Mouse (Mus musculus): ENCODE results near the gene Psmb10.
"Not testable (repeated sequence)": the region's sequence is repeated elsewhere in the genome, so short reads cannot be mapped to it uniquely, and the experiment has no call there.

Gene Psmb10

DNA sequence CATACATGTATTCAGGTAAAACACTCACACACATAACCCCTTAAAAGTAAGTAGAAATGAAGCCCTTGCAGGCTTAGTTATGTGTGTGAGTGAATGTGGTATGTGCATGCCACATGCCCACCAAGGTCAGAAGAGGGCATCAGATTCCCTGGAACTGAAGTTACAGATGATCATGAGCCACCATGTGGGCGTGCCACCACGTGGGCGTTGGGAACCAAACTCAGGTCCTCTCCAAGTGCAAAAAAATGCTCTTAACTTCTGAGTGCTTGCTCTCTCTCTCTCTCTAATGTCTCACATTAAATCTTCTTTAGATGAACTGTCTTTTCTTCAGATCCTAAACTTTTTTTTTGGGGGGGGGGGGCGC lies at the start of gene Psmb10:
TSS of gene Psmb10 (minus strand) at position 139 of the 364 bp plus-strand sequence.
- no peak for DNase-seq (ENCODE audit: extremely low spot score, low spot score)

DNA sequence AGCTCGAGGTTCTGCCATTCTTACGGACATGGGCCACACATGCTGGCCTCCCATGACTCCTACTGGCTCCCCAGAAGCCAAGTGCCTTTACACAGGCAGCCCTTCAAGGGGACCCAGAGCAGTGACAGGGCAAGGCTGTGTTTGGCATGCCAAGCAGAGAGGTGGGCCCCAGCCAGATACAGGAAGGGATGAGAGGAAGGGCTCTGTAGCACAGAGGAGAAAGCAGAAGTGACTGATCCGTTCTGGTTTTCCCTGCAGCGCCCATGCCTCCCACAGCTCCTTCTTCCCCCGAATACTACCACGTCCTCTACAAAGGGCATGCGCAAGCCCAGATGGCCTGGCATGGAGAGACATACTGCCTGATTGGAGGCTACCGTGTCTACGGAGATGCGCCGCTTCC lies 45.2 kb upstream of the Psmb10 start:
- DNase-seq (ENCODE audit: extremely low spot score, low spot score) = not testable (repeated sequence)

DNA sequence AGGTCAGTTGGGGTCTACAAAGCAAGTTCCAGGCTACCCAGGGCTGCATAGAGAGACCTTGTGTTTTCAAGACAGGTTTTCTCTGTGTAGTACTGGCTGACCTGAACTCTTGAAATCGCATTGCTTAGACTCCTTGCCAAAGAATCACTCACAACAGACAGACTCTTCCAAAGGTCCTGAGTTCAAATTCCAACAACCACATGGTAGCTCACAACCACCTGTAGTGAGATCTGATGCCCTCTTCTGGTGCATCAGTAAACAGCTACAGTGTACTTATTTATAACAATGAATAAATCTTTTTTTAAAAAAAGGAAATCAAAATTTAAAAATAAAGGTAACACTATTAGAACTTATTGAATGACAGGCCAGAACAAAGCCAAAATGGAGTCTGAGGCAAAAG lies 42.9 kb upstream of the Psmb10 start:
- no peak for DNase-seq (ENCODE audit: extremely low spot score, low spot score)

DNA sequence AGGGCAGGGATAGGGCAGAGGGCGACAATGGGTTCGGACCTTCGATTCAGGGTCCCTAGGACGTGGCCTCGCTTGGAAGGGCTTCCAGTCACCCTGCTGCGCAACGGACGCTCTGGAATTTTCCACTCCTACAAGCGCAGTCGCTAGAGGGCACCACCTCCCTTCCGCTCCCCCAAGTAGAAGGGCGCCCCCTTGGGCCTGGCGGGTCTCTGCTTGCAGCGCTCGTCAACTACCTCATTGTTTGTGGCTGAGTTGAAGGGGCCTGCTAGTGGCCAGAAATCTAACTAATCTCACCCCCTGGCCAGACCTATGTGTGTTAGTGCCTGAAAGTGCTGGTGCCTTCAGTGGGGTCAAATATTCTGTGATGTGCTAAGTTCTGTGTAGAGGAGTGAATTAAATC lies 41.1 kb upstream of the Psmb10 start, which contains the start of gene Dpep3:
TSS of gene Dpep3 (minus strand) at position 105 of the 400 bp plus-strand sequence.
- no peak for DNase-seq (ENCODE audit: extremely low spot score, low spot score)

DNA sequence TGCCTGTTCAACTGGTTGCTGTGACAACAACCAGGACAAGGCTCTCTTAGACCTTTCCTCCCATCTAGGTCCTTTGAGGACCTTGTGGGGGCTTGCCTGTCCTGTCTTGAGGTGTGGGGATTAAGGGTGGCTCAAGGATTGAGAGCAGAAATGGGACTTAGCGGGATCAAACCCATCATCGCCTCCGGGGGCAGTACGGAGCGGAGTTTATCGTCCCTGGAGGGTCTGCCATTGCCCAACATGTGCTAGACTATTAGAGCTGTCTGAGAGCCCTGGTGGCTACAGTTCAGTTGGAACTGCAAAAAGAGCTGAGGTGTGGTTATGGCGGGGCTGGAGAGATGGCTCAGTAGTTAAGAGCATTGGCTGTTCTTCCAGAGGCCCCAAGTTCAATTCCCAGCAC lies 37.1 kb upstream of the Psmb10 start:
- no peak for DNase-seq (ENCODE audit: extremely low spot score, low spot score)

DNA sequence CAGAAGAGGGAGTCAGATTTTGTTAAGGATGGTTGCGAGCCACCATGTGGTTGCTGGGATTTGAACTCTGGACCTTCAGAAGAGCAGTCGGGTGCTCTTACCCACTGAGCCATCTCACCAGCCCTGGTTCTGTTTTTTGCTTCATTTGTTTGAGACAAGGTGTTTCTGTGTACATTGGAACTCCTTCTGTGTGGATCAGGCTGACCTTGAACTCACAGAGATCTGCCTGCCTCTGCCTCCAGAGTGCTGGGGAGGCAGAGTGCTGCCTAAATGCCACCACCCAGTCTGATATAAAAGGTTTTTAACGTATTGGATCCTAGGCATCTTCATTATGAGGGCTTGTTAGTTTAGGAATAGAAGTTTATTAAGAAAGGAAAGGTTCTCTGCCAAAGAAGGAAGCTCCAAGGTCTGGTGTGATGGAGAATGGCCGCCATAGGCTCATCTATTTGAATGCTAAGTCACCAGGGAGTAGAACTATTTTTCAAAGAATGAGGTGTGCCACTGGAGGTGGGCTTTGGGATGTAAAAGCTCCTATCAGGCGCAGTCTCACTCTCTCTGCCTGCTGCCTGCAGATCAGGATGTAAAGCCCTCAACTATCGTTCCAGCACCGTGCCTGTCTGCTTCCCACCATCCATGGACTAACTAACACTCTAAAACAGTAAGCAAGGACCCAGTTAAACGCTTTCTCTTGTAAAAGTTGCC lies 32.9 kb upstream of the Psmb10 start:
- no peak for DNase-seq (ENCODE audit: extremely low spot score, low spot score)

DNA sequence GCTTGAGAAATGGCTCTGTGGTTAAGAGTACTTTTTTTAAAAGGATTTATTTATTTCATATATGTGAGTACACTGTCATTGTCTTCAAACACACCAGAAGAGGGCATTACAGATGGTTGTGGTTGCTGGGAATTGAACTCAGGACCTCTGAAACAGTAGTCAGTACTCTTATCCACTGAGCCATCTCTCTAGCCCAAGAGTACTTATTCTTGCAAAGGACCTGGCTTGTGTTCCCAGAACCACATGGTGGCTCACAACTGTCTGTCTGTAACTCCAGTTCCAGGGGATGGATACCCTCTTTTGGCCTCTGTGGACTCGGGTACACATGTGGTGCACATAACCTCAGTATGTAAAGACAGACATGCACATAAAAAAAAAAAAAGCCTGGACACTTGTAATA lies 31.1 kb upstream of the Psmb10 start:
- no peak for DNase-seq (ENCODE audit: extremely low spot score, low spot score)

DNA sequence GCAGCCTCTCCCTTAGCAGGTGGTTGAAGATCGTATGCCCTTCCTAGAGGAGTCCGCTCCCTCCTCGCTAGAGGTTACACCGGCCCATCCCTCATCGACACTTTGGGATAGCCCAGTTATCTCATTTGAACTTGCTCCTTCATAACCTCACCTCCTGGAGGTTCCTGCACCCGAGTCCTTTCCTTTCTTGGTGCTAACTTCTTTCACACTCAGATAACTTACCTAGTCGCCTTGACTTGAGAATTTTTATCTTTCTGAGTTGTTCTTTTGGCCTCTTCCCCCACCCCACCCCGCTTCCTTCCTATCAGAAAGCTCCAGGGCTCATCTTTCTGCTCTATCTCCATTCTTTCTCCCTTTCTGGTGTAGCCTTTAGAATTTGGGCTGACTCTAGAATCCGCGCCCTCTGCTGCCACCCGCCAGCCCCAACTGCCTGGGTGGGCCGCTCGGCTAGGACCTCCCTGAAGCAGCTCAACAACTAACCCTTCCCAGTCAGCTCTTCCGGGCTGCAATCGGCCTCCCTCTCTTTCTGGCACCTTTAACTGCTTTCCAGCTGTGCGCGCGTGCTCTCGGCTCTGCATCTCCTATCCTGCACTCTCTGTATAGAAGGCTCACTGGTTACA lies 28.6 kb upstream of the Psmb10 start:
- peak; percentile 65 for DNase-seq (ENCODE audit: extremely low spot score, low spot score)

DNA sequence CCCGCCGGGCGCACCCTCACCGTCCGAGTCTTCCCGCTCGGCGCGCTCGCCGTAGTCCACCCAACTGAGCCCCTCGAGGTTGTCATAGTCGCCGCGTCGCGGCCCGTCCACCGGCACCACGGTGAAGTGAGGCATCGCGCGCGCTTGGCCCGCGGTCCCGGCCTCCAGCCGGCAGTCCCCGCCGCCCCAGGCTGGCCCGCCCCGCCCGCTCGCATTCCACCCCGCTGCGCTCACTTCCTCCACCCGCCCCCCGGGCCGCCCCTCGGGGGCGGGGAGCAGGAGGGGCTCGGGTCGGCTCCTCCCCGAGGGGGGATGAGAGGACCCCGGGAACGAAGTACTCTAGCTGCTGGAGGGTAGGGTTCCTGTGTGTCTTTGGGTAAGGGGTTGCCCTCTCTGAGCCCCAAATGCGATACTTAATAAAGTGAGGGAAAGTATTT lies 27.7 kb upstream of the Psmb10 start, which contains the start of gene Slc12a4:
TSS of gene Slc12a4 (minus strand) at position 193 of the 437 bp plus-strand sequence.
- DNase-seq (ENCODE audit: extremely low spot score, low spot score) = peak; percentile 80

DNA sequence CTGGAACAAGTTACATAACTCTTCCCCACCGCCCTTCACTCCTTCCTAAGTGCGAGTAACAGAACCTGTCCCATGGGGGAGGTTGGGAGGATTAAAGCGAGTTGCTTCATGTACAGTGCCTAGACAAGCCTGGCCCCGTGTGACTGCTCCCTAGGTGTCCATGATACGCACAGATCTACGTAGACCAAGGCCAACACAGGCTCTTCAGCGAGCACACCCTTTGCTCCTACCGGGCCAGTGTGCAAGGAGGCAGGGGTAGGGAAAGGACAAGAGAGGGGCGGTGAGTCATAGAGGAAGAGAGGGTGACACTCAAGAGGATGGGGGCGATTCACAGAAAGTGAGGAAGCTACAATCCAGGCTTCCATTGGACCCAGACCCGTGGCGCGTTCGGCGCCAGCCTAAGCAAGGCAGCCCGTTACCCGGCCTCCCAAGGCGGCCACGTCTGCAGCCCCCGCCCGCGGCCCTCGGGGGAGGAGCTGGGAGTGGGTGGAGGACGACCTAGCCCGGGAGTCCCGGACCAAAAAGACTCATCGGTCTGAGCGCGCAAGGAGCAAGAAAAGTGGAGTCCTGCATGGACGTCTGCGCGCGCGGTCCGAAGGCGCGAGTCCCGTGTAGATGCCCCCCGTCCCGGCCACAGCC lies 27.1 kb upstream of the Psmb10 start:
- no peak for DNase-seq (ENCODE audit: extremely low spot score, low spot score)

DNA sequence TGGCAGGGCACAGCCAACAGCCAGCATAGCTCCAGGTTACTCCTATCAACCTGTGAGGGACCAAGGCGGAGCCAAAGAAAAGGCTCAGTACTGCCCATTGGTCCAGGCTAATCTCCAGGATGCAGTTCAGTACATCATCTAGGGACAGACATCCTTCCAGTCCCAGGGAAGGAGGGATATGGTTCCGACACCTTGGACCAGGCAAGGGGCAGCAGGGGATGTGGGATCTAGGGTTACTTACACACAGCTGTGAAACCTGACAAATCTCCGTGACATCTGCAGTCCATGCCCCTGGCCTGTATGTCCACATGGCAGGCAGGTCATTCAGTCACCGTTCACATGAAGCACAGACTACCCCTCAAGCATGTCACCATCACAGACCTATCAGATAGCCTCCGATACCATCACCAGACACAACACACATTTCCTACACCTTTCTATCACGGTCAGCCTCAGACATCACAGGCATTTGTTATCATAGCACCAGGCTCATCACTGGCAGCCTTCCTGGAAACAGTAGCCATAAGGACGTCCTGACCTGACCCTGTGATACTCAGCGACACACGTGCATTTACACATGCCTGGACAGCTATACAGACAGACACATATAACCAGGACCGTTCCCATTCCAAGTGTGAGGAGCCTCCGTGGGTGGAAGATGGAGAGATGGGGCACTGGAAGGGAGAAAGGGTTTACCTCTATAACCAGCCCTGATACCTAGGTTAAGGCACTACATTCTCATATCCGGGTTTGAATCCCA lies 26.4 kb upstream of the Psmb10 start:
- no peak for DNase-seq (ENCODE audit: extremely low spot score, low spot score)

DNA sequence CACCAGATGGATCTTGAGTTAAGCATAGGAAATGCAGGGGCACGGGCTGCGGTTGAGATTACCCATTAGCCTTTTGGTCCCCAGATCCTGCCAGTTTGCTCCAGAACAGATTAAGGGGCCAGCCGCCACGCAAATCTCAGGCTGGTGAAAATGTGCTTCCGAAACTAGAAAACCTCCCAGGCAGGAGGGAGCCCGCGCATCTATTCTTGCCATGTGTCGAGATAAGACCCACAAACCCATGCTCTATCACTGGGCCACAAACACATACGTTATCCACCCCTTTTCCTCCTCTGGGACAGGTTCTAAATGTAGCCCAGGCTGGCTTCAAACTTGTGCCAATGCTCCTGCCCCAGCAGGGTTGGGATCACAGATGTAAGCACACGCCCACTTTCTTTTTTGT lies 23.3 kb upstream of the Psmb10 start:
- DNase-seq (ENCODE audit: extremely low spot score, low spot score) = no peak

DNA sequence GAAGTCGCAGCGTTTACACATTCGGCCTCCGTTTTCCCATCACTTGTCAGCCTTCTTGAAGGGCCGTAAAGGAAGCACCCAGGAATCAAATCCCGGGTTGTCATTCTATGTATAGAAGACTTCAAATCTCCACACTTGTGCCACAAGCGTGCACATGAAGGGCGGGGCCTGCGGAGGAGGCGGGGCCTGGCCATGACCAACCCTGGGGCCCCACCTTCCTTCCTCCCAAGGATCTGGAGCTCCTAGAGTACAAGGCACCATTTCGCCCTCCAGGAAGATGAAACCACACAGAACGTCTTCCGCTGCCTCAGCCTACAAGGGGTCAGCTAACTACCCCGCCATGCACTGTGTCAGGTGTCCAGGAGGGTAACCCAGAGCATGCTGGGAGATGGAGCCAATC lies 22.9 kb upstream of the Psmb10 start:
- no peak for DNase-seq (ENCODE audit: extremely low spot score, low spot score)

DNA sequence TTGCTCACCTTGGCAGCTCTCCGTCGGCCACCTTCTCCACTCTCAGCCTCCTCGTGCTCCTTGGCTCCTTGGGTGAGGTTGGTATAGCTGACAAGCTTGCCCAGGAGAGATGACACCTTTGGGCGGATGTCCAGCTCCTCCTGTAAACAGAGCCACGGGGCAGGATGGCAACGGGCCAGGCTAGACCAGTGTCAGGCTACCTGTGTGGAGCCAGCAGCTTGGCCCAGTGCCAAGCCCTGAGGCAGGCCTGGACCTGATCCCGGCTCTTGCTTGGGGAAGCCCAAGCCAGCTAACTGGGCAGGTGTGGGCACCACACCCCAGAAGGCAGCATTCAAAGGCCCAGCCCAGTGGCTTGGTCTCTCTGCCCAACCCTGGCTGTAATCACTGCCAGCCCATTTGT lies 21.1 kb upstream of the Psmb10 start:
- no peak for DNase-seq (ENCODE audit: extremely low spot score, low spot score)

DNA sequence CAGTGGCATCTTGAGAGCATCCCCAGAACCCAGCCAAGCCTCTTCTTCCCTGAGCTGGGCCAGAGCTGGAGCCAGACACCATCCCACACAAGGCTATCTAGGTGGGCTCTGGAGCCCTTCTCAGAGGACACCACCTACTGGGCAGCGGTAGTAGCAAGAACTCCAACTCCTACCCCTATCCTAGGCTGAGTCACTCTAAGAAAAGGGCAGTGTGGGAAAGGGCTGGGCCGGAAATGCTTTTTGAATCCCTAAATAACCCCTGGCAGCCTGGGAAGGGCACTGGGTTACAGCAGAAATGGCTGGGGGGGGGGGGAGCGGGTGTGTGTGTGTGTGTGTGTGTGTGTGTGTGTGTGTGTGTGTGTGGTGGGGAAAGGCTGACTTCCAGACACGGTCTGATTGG lies 19.6 kb upstream of the Psmb10 start:
- no peak for DNase-seq (ENCODE audit: extremely low spot score, low spot score)

DNA sequence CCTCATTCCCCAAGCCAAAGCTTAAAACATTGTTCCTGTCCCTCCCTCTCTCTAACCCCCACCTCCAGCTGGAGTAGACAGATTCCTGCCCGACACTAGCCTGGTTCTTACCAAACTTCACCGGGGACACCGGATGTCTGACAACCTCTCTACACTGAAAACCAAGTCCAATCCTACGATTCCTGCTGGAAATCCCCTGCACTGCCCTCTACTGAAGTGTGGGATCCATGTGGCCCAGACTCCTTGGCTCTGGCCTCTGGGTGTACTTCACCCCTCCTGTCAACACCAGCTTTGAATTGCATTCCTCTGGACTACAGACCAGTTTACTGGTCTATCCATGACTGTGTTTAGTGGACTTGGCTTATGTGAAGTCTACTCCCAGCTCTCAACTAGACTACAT lies 18.3 kb upstream of the Psmb10 start:
- no peak for DNase-seq (ENCODE audit: extremely low spot score, low spot score)

DNA sequence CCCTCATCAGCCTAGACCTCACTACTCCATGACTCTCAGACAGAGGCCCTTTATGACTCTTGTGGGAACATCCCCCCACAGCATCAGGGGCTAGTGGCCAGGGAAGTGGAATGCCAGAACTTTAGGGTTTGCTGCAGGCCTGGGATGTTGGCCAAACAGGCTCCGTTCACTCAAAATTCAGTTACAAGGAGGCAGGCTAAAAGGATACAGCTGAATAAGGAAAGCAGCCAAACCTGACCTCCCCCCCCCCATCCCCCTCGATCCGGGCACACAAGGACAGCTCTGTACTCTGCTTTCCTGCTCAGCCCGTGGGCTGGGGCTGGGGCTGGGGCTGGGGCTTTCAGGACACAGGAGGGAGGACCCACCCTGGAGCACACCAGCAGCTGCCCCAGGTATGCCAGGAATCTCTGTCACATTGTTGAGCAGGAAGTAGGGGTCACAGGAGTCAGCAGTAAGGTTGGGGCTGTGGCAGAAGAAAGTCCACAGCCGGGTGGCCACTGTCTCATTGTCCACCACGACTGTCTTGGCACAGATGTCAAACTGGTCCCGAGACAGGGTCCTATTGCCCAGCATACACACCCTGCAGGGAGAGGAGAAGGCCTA lies 12.9 kb upstream of the Psmb10 start:
- no peak for DNase-seq (ENCODE audit: extremely low spot score, low spot score)

DNA sequence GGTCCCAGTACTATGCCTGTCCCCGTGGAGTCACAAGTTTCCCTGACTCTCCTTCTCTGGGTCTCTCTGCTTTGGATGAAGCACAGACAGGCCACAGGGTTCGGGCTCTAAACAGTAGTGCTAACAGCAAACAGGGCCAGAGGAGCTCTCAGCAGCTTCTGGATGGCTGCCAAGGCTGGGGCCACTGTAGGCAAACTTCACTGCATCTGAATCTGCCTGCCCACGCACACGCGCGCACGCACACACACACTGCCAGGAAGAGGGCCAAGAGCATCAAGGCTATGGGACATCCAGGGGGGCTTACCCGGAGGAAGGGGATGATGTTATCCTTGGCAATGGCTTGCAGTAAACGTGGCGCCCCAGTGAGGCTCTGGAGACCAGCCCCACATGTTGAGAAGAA lies 11.1 kb upstream of the Psmb10 start:
- no peak for DNase-seq (ENCODE audit: extremely low spot score, low spot score)

DNA sequence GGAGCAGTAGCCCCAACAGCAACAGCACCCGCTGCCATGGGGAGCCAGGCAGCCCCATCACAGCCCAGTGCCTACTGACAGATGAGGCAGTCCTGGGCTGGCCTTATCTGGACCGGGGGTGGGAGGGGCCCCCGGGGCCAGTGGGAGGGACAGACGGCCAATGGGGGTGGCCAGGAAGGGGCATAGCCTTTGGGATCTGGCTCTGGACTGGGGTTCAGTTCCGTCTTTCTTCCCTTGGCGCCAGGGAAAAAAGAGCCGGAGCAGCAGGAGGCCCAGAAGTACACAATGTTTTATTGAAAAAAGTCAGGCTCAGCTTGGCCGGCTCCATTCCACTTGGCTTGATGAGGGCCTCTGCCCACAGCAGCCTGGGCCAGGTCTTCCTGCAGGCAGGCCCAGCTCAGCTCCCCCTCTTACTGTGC lies 5.1 kb upstream of the Psmb10 start, which contains the start of gene Lcat:
TSS of gene Lcat (minus strand) at position 62 of the 419 bp plus-strand sequence.
- no peak for DNase-seq (ENCODE audit: extremely low spot score, low spot score)

DNA sequence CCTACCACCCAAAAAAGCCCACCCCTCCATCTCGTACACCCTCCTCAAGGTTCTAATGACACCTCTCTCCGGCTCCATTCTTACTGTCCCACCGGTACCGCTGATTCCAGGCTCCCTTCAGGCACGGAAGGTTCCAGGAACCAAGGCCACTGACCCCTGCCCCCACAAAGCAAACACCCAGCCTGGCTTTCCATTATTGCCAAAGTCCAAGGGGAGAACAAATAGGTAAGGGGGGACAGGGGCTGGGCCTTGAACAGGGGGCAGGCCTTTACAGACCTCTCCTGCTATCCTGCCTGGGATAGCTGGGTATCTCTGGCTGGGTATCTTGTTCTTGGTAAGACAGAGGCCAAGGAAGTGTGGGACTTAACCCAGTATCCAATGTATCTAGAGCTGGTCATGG lies 4.3 kb upstream of the Psmb10 start:
- no peak for DNase-seq (ENCODE audit: extremely low spot score, low spot score)

DNA sequence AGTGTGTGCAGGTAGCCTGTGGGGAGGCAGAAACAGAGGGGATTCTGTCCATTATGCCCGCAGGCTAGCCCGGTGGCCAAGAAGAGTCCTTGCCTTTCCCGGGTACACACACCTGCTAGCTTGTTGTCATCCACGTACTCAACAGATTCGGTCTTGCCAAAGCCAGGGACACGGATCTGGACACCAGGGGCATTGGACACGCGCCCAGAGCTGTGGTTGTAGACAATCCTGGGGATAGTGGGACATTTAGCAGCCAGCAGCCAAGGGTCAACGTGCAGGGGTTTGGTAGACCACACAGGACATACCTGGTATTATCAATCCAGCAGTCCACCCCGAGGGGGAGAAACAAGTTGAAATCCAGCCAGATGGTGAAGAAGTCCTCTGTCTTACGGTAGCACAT lies 3.8 kb upstream of the Psmb10 start:
- no peak for DNase-seq (ENCODE audit: extremely low spot score, low spot score)
